Mouse (Mus musculus): ENCODE data around the gene Ing2. TPM values are rescaled to one million over a fixed set of nuclear protein-coding genes. Genes with fewer than 3 reads are reported as not detected.

Ing2 gene
- polyA plus RNA-seq, 1 experiment = 9.3 TPM

GRCm38 (mm10) chr8:47676224-47676623 lies 868 bp upstream of the Ing2 start:
- WGBS = 7% methylated on average over 15 of the region's 15 CpGs
- Histone ChIP-seq H3K4me3 (ENCODE audit: insufficient read depth, low read depth, low read length) (peak overlapping the region; percentile 70), H3K27me3 (replicated peaks; ENCODE audit: control insufficient read depth, insufficient read depth, low read length) (no peaks in the 10 kb centered on the region), H3K27ac (ENCODE audit: insufficient read depth, low read depth, low read length) (peak overlapping the region; percentile 94; the same call in 1 of the 2 replicates), H3K4me1 (ENCODE audit: control insufficient read depth, insufficient read depth, low read length) (peaks cover 6% of the 10 kb centered on the region; the same call in 1 of the 2 replicates), H3K36me3 (ENCODE audit: control insufficient read depth, insufficient read depth, low read length) (no peaks in the 10 kb centered on the region)
- no peak for DNase-seq
- TF ChIP-seq POLR2A (IDR thresholded peaks at IDR 0.05; ENCODE audit: low read depth, low read length) = no peak

GRCm38 (mm10) chr8:47675786-47676185 lies 430 bp upstream of the Ing2 start:
- no peaks in the 10 kb centered on the region for H3K36me3 ChIP-seq (ENCODE audit: control insufficient read depth, insufficient read depth, low read length)
- under 1% methylated on average over 20 of the region's 20 CpGs for WGBS
- H3K27me3 ChIP-seq (replicated peaks; ENCODE audit: control insufficient read depth, insufficient read depth, low read length) = no peaks in the 10 kb centered on the region
- H3K4me1 ChIP-seq (ENCODE audit: control insufficient read depth, insufficient read depth, low read length) = peaks cover 6% of the 10 kb centered on the region; the same call in 1 of the 2 replicates
- DNase-seq = no peak
- H3K27ac ChIP-seq (ENCODE audit: insufficient read depth, low read depth, low read length) = peak overlapping the region; percentile 94
- TF ChIP-seq CTCF (conservative IDR thresholded peaks at IDR 0.05; ENCODE audit: insufficient read depth, insufficient read length, low read depth, low read length) (0 out of 2 replicates have a peak, but pooled peaks have one; percentile 7), POLR2A (IDR thresholded peaks at IDR 0.05; ENCODE audit: low read depth, low read length) (no peak)
- H3K4me3 ChIP-seq (ENCODE audit: insufficient read depth, low read depth, low read length) = peak overlapping the region; percentile 70

GRCm38 (mm10) chr8:47674140-47674776 lies 1.1 kb downstream of the Ing2 start:
- Histone ChIP-seq H3K4me3 (ENCODE audit: insufficient read depth, low read depth, low read length) (peak overlapping the region; percentile 64), H3K27me3 (replicated peaks; ENCODE audit: control insufficient read depth, insufficient read depth, low read length) (no peaks in the 10 kb centered on the region), H3K36me3 (ENCODE audit: control insufficient read depth, insufficient read depth, low read length) (no peaks in the 10 kb centered on the region), H3K4me1 (ENCODE audit: control insufficient read depth, insufficient read depth, low read length) (peaks cover 6% of the 10 kb centered on the region; the same call in 1 of the 2 replicates), H3K27ac (ENCODE audit: insufficient read depth, low read depth, low read length) (peak overlapping the region; percentile 11)
- no peak for DNase-seq
- under 1% methylated on average over 53 of the region's 59 CpGs for WGBS
- TF ChIP-seq POLR2A (IDR thresholded peaks at IDR 0.05; ENCODE audit: low read depth, low read length) (no peak), CTCF (conservative IDR thresholded peaks at IDR 0.05; ENCODE audit: insufficient read depth, insufficient read length, low read depth, low read length) (no peak)

- TF ChIP-seq CTCF (conservative IDR thresholded peaks at IDR 0.05; ENCODE audit: insufficient read depth, insufficient read length, low read depth, low read length) (no peak), POLR2A (IDR thresholded peaks at IDR 0.05; ENCODE audit: low read depth, low read length) (no peak)
- Histone ChIP-seq H3K36me3 (ENCODE audit: control insufficient read depth, insufficient read depth, low read length) (no peaks in the 10 kb centered on the region; the same call in 1 of the 2 replicates), H3K27me3 (replicated peaks; ENCODE audit: control insufficient read depth, insufficient read depth, low read length) (no peaks in the 10 kb centered on the region), H3K27ac (ENCODE audit: insufficient read depth, low read depth, low read length) (peak overlapping the region; percentile 69), H3K4me3 (ENCODE audit: insufficient read depth, low read depth, low read length) (peak overlapping the region; percentile 64), H3K4me1 (ENCODE audit: control insufficient read depth, insufficient read depth, low read length) (peaks cover 6% of the 10 kb centered on the region; the same call in 1 of the 2 replicates)
- peak; percentile 93 for DNase-seq
- WGBS = under 1% methylated on average over 53 of the region's 53 CpGs
These were observed 1.8 kb downstream of the Ing2 start for GRCm38 (mm10) chr8:47673317-47674139.

GRCm38 (mm10) chr8:47664231-47664785 lies 11.0 kb downstream of the Ing2 start:
- Histone ChIP-seq H3K4me1 (ENCODE audit: control insufficient read depth, insufficient read depth, low read length) (peaks cover 9% of the 10 kb centered on the region), H3K4me3 (ENCODE audit: insufficient read depth, low read depth, low read length) (no peak overlapping the region), H3K27me3 (replicated peaks; ENCODE audit: control insufficient read depth, insufficient read depth, low read length) (no peaks in the 10 kb centered on the region), H3K27ac (ENCODE audit: insufficient read depth, low read depth, low read length) (no peak overlapping the region), H3K36me3 (ENCODE audit: control insufficient read depth, insufficient read depth, low read length) (peaks cover 2% of the 10 kb centered on the region; the same call in 1 of the 2 replicates)
- no peak for TF ChIP-seq CTCF (conservative IDR thresholded peaks at IDR 0.05; ENCODE audit: insufficient read depth, insufficient read length, low read depth, low read length)
- TF ChIP-seq POLR2A (IDR thresholded peaks at IDR 0.05; ENCODE audit: low read depth, low read length) = no peak
- no peak for DNase-seq
- WGBS = 78% methylated on average over 8 of the region's 8 CpGs

DNA sequence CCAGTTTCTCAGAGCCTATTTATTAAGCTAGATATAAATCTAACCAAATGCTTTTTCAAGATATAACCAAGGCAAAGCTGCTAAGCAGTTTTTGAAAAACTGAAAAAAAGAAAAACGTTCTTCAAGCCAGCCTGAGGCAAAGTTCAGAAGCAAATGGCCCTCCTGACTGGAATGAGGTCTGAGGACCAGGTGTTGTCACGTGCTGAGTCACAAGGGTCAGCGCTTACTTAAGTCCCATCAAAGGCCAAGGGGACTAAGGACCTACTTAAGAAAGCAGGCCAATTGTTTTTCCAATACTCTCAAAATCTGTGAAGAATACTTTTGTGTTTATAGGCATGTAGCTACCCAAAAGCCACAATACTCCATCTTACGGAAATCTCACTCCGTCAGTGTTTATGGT lies 12.2 kb downstream of the Ing2 start:
- H3K36me3 ChIP-seq (ENCODE audit: control insufficient read depth, insufficient read depth, low read length) = 0 out of 2 replicates have a peak, but pooled peaks cover 2% of the 10 kb centered on the region
- peaks cover 12% of the 10 kb centered on the region for H3K4me1 ChIP-seq (ENCODE audit: control insufficient read depth, insufficient read depth, low read length)
- 62% methylated on average over 5 of the region's 5 CpGs for WGBS
- TF ChIP-seq CTCF (conservative IDR thresholded peaks at IDR 0.05; ENCODE audit: insufficient read depth, insufficient read length, low read depth, low read length) = no peak
- DNase-seq = peak; percentile 79
- no peaks in the 10 kb centered on the region for H3K27me3 ChIP-seq (replicated peaks; ENCODE audit: control insufficient read depth, insufficient read depth, low read length)
- no peak overlapping the region for H3K4me3 ChIP-seq (ENCODE audit: insufficient read depth, low read depth, low read length)
- peak overlapping the region; percentile 79 for H3K27ac ChIP-seq (ENCODE audit: insufficient read depth, low read depth, low read length)

DNA sequence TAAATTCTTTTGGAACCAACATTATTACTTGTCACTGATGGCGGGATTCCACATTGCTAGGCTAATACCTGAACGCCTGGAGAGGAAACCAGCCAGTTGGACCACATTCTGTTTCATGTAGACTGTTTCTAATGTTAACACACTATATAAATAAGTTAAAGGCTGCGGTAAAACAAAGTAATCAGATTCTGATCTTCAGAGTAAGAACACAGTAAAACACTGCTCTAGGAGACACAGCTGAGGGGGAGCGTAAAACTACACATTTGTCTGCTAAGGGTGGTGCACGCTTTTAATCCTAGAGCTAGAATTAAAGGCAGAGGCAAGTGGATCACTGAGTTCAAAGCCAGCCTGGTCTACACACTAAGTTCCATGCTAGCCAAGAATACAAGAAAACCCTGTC lies 12.6 kb downstream of the Ing2 start:
- DNase-seq = no peak
- H3K27ac ChIP-seq (ENCODE audit: insufficient read depth, low read depth, low read length) = peak overlapping the region; percentile 80

More for the DNA sequence above, 12.6 kb downstream of the Ing2 start:
- TF ChIP-seq POLR2A (IDR thresholded peaks at IDR 0.05; ENCODE audit: low read depth, low read length) (no peak), CTCF (conservative IDR thresholded peaks at IDR 0.05; ENCODE audit: insufficient read depth, insufficient read length, low read depth, low read length) (no peak)
- Histone ChIP-seq H3K4me3 (ENCODE audit: insufficient read depth, low read depth, low read length) (no peak overlapping the region), H3K36me3 (ENCODE audit: control insufficient read depth, insufficient read depth, low read length) (no peaks in the 10 kb centered on the region), H3K4me1 (ENCODE audit: control insufficient read depth, insufficient read depth, low read length) (peaks cover 12% of the 10 kb centered on the region), H3K27me3 (replicated peaks; ENCODE audit: control insufficient read depth, insufficient read depth, low read length) (no peaks in the 10 kb centered on the region)
- 80% methylated on average over 5 of the region's 5 CpGs for WGBS

All from kidney, adult 2 months (tissue).